Mouse (Mus musculus): ENCODE results near the gene Cep350. TPM values are rescaled to one million over a fixed set of nuclear protein-coding genes. Genes with fewer than 3 reads are reported as not detected.
A peak's percentile ranks its signal among the peaks of the same experiment; 100 is the strongest.

Gene Cep350
- polyA plus RNA-seq, 1 experiment from 2014 or later, result 6.2 TPM

- ATAC-seq (ENCODE audit: insufficient read depth, low FRiP score, low TSS enrichment) (no peak), DNase-seq (ENCODE audit: low spot score) (no peak)
- Histone ChIP-seq H3K27ac (ENCODE audit: low read depth, low read length) (no peak overlapping the region), H3K9me3 (ENCODE audit: control insufficient read depth, low read length) (no peaks in the 10 kb centered on the region), H3K27me3 (ENCODE audit: control insufficient read depth, insufficient read depth, low read length) (no peaks in the 10 kb centered on the region), H3K4me2 (ENCODE audit: low read depth) (no peak overlapping the region), H3K9ac (ENCODE audit: low read length) (no peak overlapping the region), H3K4me1 (ENCODE audit: control insufficient read depth, insufficient read depth, low read length) (no peaks in the 10 kb centered on the region), H3K4me3 (ENCODE audit: low read depth, low read length) (no peak overlapping the region), H3K36me3 (ENCODE audit: control insufficient read depth, insufficient read depth, low read length) (no peaks in the 10 kb centered on the region)
- 37% methylated on average over 5 of the region's 5 CpGs for WGBS
Measured at GRCm38 (mm10) chr1:155826803-155827395, 146.2 kb downstream of the Cep350 start.

GRCm38 (mm10) chr1:155825940-155826716 lies 146.9 kb downstream of the Cep350 start:
- H3K4me2 ChIP-seq (ENCODE audit: low read depth), result no peak overlapping the region
- DNase-seq (ENCODE audit: low spot score), result no peak
- H3K9me3 ChIP-seq (ENCODE audit: control insufficient read depth, low read length), result no peaks in the 10 kb centered on the region
- WGBS, result 88% methylated on average over 4 of the region's 4 CpGs
- no peak overlapping the region for H3K9ac ChIP-seq (ENCODE audit: low read length)
- H3K4me1 ChIP-seq (ENCODE audit: control insufficient read depth, insufficient read depth, low read length), result no peaks in the 10 kb centered on the region
- H3K27me3 ChIP-seq (ENCODE audit: control insufficient read depth, insufficient read depth, low read length), result no peaks in the 10 kb centered on the region
- no peak overlapping the region for H3K27ac ChIP-seq (ENCODE audit: low read depth, low read length)
- no peaks in the 10 kb centered on the region for H3K36me3 ChIP-seq (ENCODE audit: control insufficient read depth, insufficient read depth, low read length)
- no peak for ATAC-seq (ENCODE audit: insufficient read depth, low FRiP score, low TSS enrichment)
- H3K4me3 ChIP-seq (ENCODE audit: low read depth, low read length), result no peak overlapping the region

GRCm38 (mm10) chr1:155820646-155821045 lies 152.4 kb downstream of the Cep350 start:
- no peaks in the 10 kb centered on the region for H3K36me3 ChIP-seq (ENCODE audit: control insufficient read depth, insufficient read depth, low read length)
- H3K4me3 ChIP-seq (ENCODE audit: low read depth, low read length), result no peak overlapping the region
- H3K27me3 ChIP-seq (ENCODE audit: control insufficient read depth, insufficient read depth, low read length), result no peaks in the 10 kb centered on the region
- no peaks in the 10 kb centered on the region for H3K4me1 ChIP-seq (ENCODE audit: control insufficient read depth, insufficient read depth, low read length)
- 85% methylated on average over 5 of the region's 5 CpGs for WGBS
- DNase-seq (ENCODE audit: low spot score) (no peak), ATAC-seq (ENCODE audit: insufficient read depth, low FRiP score, low TSS enrichment) (no peak)
- no peak overlapping the region for H3K4me2 ChIP-seq (ENCODE audit: low read depth)
- H3K27ac ChIP-seq (ENCODE audit: low read depth, low read length), result no peak overlapping the region
- no peak overlapping the region for H3K9ac ChIP-seq (ENCODE audit: low read length)
- no peaks in the 10 kb centered on the region for H3K9me3 ChIP-seq (ENCODE audit: control insufficient read depth, low read length)

- H3K9ac ChIP-seq (ENCODE audit: low read length), result no peak overlapping the region
- H3K27ac ChIP-seq (ENCODE audit: low read depth, low read length), result no peak overlapping the region
- 69% methylated on average over 2 of the region's 2 CpGs for WGBS
- no peaks in the 10 kb centered on the region for H3K9me3 ChIP-seq (ENCODE audit: control insufficient read depth, low read length)
- H3K4me2 ChIP-seq (ENCODE audit: low read depth), result no peak overlapping the region
- H3K4me3 ChIP-seq (ENCODE audit: low read depth, low read length), result no peak overlapping the region
- no peaks in the 10 kb centered on the region for H3K27me3 ChIP-seq (ENCODE audit: control insufficient read depth, insufficient read depth, low read length)
- no peak for ATAC-seq (ENCODE audit: insufficient read depth, low FRiP score, low TSS enrichment)
- 0 out of 2 replicates have a peak, but pooled peaks cover 2% of the 10 kb centered on the region for H3K4me1 ChIP-seq (ENCODE audit: control insufficient read depth, insufficient read depth, low read length)
- DNase-seq (ENCODE audit: low spot score), result no peak
- no peaks in the 10 kb centered on the region for H3K36me3 ChIP-seq (ENCODE audit: control insufficient read depth, insufficient read depth, low read length)
Measured at GRCm38 (mm10) chr1:155816167-155816566, 156.9 kb downstream of the Cep350 start.

DNA sequence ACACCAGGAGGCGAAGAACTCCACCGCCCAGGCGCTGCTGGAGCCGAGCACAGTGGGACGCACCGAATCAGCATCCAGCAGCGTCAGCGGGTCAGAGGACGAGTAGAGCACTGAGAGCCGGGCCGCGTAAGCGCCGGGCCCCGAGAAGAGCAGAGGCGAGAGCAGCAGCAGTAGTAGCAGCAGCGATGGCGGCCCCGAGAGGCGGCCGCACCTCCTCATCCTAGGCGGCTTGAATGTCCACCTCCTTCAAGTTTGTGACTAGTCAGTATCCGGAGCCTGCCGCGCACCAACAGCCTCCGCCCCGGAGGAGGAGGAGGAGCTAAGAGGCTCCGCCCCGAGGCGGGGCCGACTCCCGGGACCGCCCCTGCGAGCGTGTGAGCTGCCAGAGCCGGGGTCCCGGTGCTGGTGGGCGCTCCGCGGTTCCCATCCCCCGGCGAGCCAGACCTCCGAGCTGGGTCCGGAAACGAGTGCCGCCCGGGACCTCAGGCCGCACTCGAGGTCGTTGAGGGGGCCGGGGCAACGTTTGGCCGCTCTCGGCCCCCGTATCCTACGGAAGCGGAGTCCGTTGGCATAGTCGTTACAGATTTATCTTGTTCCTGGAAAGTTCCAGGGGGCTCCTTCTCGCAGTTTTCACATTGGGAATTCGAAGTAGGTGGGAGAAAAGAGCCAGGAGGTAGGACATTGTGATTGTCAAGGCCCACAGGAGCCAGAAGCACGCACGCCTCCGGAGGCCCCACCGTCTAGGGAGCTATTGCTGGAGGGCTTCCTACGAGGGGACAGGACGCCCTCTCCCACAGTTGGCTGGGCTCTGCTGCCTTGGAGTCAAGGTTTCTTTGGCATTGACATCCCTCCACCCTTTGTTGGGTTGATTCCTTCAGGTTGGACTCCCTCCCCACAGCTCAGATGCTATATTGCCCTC lies 160.2 kb downstream of the Cep350 start, which contains the start of gene Qsox1:
Qsox1 (minus strand) TSS at position 309 of the 919 bp plus-strand sequence.
- no peaks in the 10 kb centered on the region for H3K36me3 ChIP-seq (ENCODE audit: control insufficient read depth, insufficient read depth, low read length)
- H3K4me1 ChIP-seq (ENCODE audit: control insufficient read depth, insufficient read depth, low read length), result peaks cover 11% of the 10 kb centered on the region; the same call in 1 of the 2 replicates
- H3K27me3 ChIP-seq (ENCODE audit: control insufficient read depth, insufficient read depth, low read length), result no peaks in the 10 kb centered on the region
- peak within 1 kb of the TSS; percentile 63 for H3K4me2 ChIP-seq (ENCODE audit: low read depth)
- peak within 1 kb of the TSS; percentile 71 for H3K9ac ChIP-seq (ENCODE audit: low read length)
- WGBS, result under 1% methylated on average over 61 of the region's 67 CpGs
- peak; percentile 93 for DNase-seq (ENCODE audit: low spot score)
- ATAC-seq (ENCODE audit: insufficient read depth, low FRiP score, low TSS enrichment), result peak; percentile 93
- H3K4me3 ChIP-seq (ENCODE audit: low read depth, low read length), result peak within 1 kb of the TSS; percentile 76
- H3K27ac ChIP-seq (ENCODE audit: low read depth, low read length), result 0 out of 2 replicates have a peak within 1 kb of the TSS, but pooled peaks have one; percentile 34
- H3K9me3 ChIP-seq (ENCODE audit: control insufficient read depth, low read length), result no peaks in the 10 kb centered on the region

GRCm38 (mm10) chr1:155811995-155812580 lies 161.0 kb downstream of the Cep350 start:
- Histone ChIP-seq H3K36me3 (ENCODE audit: control insufficient read depth, insufficient read depth, low read length) (no peaks in the 10 kb centered on the region), H3K27ac (ENCODE audit: low read depth, low read length) (0 out of 2 replicates have a peak overlapping the region, but pooled peaks have one; percentile 34), H3K4me1 (ENCODE audit: control insufficient read depth, insufficient read depth, low read length) (peaks cover 11% of the 10 kb centered on the region; the same call in 1 of the 2 replicates), H3K4me3 (ENCODE audit: low read depth, low read length) (peak overlapping the region; percentile 76), H3K4me2 (ENCODE audit: low read depth) (peak overlapping the region; percentile 63), H3K27me3 (ENCODE audit: control insufficient read depth, insufficient read depth, low read length) (no peaks in the 10 kb centered on the region), H3K9ac (ENCODE audit: low read length) (peak overlapping the region; percentile 71), H3K9me3 (ENCODE audit: control insufficient read depth, low read length) (no peaks in the 10 kb centered on the region)
- DNase-seq (ENCODE audit: low spot score) (no peak), ATAC-seq (ENCODE audit: insufficient read depth, low FRiP score, low TSS enrichment) (peak; percentile 18; the same call in 1 of the 2 replicates)
- WGBS, result 4% methylated on average over 22 of the region's 22 CpGs

DNA sequence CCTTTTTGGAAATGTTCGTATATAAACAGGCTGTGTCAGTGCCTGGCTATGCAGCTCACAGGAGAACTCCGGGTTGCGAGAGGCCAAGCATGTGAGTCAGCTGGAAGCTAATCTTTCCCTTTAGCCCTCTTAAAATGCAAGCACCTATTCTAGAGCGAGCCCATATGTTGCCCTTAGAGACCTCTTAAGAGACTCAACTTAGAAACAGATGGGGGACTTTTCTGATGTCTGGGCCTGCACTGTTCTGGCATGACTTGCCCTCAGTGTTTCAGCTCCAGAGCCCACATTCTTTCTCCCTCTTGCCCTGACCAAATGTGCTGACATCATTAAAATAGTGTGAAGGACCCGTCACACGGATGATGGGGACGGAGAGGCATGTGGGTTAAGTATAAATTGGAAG lies 162.4 kb downstream of the Cep350 start:
- WGBS, result 55% methylated on average over 7 of the region's 7 CpGs
- H3K27me3 ChIP-seq (ENCODE audit: control insufficient read depth, insufficient read depth, low read length), result no peaks in the 10 kb centered on the region
- no peaks in the 10 kb centered on the region for H3K36me3 ChIP-seq (ENCODE audit: control insufficient read depth, insufficient read depth, low read length)
- no peak overlapping the region for H3K9ac ChIP-seq (ENCODE audit: low read length)
- no peak for DNase-seq (ENCODE audit: low spot score)
- no peak overlapping the region for H3K4me3 ChIP-seq (ENCODE audit: low read depth, low read length)
- peaks cover 11% of the 10 kb centered on the region; the same call in 1 of the 2 replicates for H3K4me1 ChIP-seq (ENCODE audit: control insufficient read depth, insufficient read depth, low read length)
- no peak overlapping the region for H3K4me2 ChIP-seq (ENCODE audit: low read depth)
- no peak overlapping the region for H3K27ac ChIP-seq (ENCODE audit: low read depth, low read length)
- ATAC-seq (ENCODE audit: insufficient read depth, low FRiP score, low TSS enrichment), result no peak
- no peaks in the 10 kb centered on the region for H3K9me3 ChIP-seq (ENCODE audit: control insufficient read depth, low read length)
